Mouse (Mus musculus) gastrocnemius, postnatal 10 days (tissue): ENCODE measurements around the gene Hoxb7. TPM values are rescaled to one million over a fixed set of nuclear protein-coding genes. Genes with fewer than 3 reads are reported as not detected.

Experiments
- DNase-seq: peaks from one replicate; pipeline ENCODE4 v3.0.0; 2021; ENCODE audit warnings: mixed read lengths
- microRNA-seq, 2 experiments: library from miRNA; unstranded; fragments of <30 nt; microRNA quantifications; one replicate each; pipeline ENCODE4 v1.2.0; 2021
- total RNA-seq, 2 experiments: library from RNA; stranded (reverse); gene quantifications; 2 replicates each; pipeline ENCODE4 v1.2.3; 2021

Hoxb7 gene
- total RNA-seq, 2 experiments from 2014 or later = 1.6 to 1.9 TPM

GRCm38 (mm10) chr11:96336597-96336996 lies 50.2 kb downstream of the Hoxb7 start:
- no peak for DNase-seq

- no peak for DNase-seq
Observed at GRCm38 (mm10) chr11:96337026-96337425, 50.6 kb downstream of the Hoxb7 start.

GRCm38 (mm10) chr11:96338957-96339855 lies 52.8 kb downstream of the Hoxb7 start:
- no peak for DNase-seq

Small RNAs within 50 kb of the gene (microRNA-seq; reads per million reads assigned to microRNA genes)
- gene Mir10a = 3,300 to 4,206 reads per million in 2 experiments
- 6.0 to 11.5 reads per million in 2 experiments for gene Mir196a-1

Other genes with a start within 250 kb of the Hoxb7 start
- 10 to 100 TPM; 24.2 to 29.8 TPM for gene Ube2z, start 221.2 kb upstream of the Hoxb7 start, total RNA-seq
- 1,000 to 10,000 TPM; 1,118 to 1,302 TPM for gene Atp5g1, start 211.0 kb upstream of the Hoxb7 start, total RNA-seq
- gene Calcoco2, start 174.7 kb upstream of the Hoxb7 start, total RNA-seq = not detected
- not detected for gene Ttll6, start 152.8 kb upstream of the Hoxb7 start, total RNA-seq
- gene Hoxb13, start 92.3 kb upstream of the Hoxb7 start, total RNA-seq = not detected
- under 1 TPM; 0.63 to 0.79 TPM for gene Hoxb9, start 15.2 kb upstream of the Hoxb7 start, total RNA-seq
- gene Hoxb8, start 4.7 kb upstream of the Hoxb7 start, total RNA-seq = 1 to 10 TPM in 1 of 2 experiments, under 1 TPM in 1; 0.92 to 1.9 TPM
- 1 to 10 TPM in 1 of 2 experiments, under 1 TPM in 1; 0.56 to 2.0 TPM for gene Hoxb6, start 5.9 kb downstream of the Hoxb7 start, total RNA-seq
- gene Hoxb5, start 16.7 kb downstream of the Hoxb7 start, total RNA-seq = 1 to 10 TPM in 1 of 2 experiments, under 1 TPM in 1; 0.89 to 1.3 TPM
- gene Hoxb4, start 31.6 kb downstream of the Hoxb7 start, total RNA-seq = 1 to 10 TPM in 1 of 2 experiments, under 1 TPM in 1; 0.45 to 1.1 TPM
- gene Hoxb3, start 36.7 kb downstream of the Hoxb7 start, total RNA-seq = 1 to 10 TPM in 1 of 2 experiments, under 1 TPM in 1; 0.89 to 1.6 TPM
- gene Hoxb2, start 63.9 kb downstream of the Hoxb7 start, total RNA-seq = 1 to 10 TPM in 1 of 2 experiments, under 1 TPM in 1; 0.66 to 1.3 TPM
- gene Hoxb1, start 79.1 kb downstream of the Hoxb7 start, total RNA-seq = not detected
- gene Skap1, start 178.0 kb downstream of the Hoxb7 start, total RNA-seq = under 1 TPM; 0.16 to 0.19 TPM